Mouse (Mus musculus): ENCODE results near the gene Tctn3.

Tctn3 gene

DNA sequence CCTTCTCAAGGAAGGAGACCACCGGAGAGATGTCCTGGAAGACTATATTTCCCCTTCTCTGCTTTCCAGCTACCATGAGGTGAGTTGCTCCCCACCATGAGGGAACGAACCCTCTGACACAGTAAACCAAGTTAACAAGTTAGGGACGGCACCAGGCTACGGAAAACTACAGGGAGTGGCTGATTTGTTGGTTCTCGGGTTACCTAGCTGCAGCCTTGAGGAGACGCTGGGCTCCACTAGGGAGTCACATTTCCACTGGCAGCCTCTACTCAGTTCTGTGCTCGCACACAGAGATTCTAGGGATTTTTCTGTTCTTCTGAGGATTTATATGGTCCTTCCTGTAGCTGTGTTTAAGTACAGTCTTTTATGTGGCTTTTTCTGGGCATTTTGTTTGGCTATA is 56.0 kb downstream of the Tctn3 start:
- DNase-seq (ENCODE audit: low spot score in 2 of 2) = no peak

DNA sequence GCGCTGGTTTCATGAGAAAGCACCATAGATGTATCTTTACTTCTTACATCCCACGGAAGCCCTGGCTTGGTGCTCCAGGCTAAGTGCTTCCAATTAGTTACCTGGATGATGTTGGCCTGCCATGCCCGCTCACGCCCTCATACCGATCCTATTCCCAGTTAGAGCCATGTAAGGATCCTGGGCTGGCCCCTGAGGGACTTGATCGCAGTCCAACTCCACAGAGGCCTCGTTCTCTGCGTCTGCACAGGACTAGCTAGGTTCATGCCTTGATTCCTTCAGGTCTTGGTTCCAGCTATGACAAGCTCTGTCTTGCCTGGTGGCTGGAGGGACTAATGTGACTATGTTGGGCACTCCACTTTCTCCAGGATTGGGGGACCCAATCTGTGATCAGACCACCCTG is 56.9 kb downstream of the Tctn3 start:
- no peak for DNase-seq (ENCODE audit: low spot score in 2 of 2)

DNA sequence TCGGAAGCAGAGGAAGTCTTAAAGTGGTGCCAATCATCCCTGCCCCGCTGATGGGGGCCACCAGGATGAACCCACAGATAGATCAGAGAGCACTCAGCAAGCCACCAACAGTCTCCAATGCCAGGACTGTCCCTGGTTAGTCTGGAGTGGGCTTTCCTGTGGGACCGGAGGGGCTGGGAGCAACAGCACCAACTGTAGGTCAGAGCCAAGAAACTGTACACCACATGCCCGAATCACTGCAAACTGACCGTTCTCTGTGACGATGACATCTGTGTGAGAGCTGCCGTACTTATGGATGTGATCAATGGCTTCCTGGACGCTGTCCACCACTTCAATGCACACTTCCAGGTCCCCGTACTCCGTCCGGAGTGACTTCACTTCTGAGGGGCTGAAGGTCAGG is 57.7 kb downstream of the Tctn3 start:
- DNase-seq (ENCODE audit: low spot score in 2 of 2) = no peak

DNA sequence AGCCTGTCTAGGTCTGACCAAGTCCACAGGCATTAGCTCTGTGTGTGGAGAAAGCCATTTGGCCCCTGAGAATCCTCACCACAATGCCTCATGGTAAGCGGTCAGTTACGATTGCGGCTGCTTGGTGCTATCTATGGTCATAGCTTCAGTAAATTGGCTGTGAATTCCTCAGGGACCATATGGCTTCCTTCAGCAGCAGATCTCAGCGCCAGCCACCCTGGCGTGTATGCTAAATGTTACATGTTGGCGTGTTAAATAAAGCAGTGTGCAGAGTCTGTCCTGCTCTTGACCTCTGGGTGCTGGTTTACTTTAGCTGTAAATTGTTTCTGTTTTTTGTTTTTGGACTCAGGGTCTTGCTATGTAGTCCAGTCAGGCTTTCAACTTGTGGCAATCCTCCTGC is 58.2 kb downstream of the Tctn3 start:
- no peak for DNase-seq (ENCODE audit: low spot score in 2 of 2)

DNA sequence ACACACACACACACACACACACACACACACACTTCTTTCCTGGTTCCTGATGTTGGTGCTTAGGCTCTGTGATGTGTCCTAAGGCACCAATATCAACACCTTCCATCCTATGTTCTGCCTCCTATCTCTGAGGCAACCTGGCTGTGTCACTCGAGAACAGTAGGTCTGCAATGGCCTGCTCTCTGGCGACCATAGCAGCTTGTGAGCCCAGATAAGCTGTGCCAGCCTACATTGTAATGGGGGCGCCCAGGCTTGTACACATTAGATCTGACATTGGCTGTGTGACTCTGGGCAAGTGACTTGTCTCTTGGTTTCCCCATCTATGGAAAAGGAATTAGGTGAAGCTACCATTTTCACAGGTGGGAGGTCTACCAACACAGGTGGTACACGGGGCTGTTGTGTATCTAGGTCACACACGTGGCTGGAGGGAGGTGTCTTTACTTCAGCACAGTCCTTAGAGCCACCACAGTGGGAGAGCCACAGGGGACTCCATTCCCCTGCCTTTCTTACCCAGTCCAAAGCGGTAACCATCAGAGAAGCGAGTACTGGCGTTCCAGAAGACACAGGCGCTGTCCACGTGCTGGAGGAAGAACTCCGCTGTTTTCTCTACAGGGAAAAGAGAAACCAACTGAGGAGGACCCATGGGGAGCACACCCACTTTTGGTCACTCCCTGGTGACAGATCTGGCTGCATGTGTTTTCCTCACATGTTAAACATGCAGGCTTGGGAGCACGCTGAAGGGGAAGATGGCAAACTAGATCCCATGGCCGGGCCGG is 58.8 kb downstream of the Tctn3 start:
- no peak for DNase-seq (ENCODE audit: low spot score in 2 of 2)

DNA sequence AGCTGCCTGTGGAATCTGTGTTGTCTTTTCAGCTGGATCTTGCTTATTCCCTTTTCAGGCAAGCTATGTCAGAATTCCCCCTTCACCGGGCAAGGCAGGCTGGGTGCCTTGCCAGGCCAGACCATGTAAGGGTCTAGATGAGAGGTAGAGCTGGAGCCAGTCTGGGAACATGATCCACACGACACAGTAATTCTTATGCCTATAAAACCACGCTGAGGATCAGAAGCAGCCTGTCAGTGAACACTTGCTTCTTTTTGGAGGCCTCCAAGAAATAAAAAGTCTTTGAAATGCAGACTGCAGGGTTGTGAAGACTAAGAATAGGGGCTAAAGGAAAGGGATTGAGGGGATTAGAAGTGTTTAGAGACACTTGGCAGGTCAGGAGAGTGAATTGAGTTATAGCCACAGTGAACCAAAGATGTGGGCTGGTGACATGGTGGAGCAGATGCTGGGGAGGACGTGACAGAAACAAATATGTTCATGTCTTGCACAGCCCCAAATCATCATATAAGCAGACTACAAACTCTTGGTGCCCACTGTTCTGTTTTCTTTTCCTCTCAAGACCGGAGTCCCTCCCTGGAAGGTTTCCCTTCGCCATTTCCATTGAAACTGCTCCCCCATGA is 62.4 kb downstream of the Tctn3 start:
- DNase-seq (ENCODE audit: low spot score in 2 of 2) = no peak

DNA sequence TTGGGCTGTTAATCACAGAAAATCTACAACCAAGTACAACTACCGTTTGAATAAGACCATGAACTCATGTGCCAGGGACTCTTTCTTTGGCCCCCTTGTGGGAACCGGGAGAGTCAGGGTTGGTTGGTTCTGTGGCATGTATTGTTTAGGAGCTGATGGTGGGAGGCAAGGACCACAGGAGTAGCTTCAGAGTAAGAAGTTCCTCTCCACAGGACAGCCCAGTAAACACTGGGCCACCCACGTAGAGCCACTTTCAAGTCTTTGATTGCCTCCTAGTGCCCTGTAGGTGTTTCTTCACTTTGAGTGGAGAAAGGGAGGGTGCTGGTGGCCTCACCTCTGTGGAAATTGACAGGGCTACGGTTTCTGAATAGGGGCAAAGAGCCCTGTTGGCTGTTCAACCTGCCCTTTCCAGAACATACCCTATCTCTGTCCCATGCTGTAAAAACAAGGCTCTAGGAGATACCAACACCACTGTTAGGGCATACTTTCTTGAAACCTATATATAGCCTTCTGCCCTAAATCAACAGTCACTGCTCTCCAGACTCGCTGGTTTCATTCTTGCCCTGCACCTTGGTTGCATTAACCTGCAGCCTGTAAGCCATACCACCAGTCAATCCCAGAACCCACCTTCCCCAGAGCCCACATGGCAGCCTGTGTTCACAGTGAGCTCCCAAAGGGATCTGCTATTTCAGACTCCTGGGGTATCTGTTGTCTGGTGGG is 63.1 kb downstream of the Tctn3 start:
- DNase-seq (ENCODE audit: low spot score in 2 of 2) = no peak

DNA sequence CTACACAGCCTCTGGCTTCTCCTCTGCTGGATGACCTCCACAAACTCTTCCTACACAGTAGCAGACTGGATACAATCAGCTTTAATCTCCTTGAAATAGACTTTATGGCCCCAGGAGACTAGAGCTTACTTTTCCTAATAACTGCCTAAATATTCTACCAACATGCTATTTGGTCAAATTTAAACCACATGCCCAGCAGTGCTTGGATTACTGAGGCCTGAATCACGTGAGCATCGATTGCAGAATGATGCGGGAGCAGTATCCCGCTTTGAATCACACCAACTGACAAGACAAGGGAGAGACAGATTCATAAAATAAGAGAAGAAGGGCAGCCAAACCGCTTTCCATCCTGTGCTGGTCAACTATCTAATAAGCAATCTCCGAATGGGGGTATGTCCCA is 63.6 kb downstream of the Tctn3 start:
- no peak for DNase-seq (ENCODE audit: low spot score in 2 of 2)
